Mouse (Mus musculus) central nervous system, embryonic 18 days (tissue): ENCODE data around the gene Spryd3. TPM values are rescaled to one million over a fixed set of nuclear protein-coding genes. Genes with fewer than 3 reads are reported as not detected.

Experiments
- polyA plus RNA-seq: library from polyadenylated mRNA; depleted of rRNA; stranded (reverse); fragments of >200 nt; gene quantifications from 2 replicates; pipeline ENCODE4 v1.2.3, GENCODE M21; 2012; rRNA removed

Spryd3 gene
- polyA plus RNA-seq = 109 and 115 TPM in 2 replicates

GRCm38 (mm10) chr15:102136129-102136758 is at the start of gene Spryd3:
Gene Spryd3 (minus strand): TSS chr15:102136234.

GRCm38 (mm10) chr15:102150301-102151135 is 14.5 kb upstream of the Spryd3 start, which contains the start of gene Soat2:
Gene Soat2 (plus strand): TSS chr15:102150526.

GRCm38 (mm10) chr15:102144274-102144711 is 8.3 kb upstream of the Spryd3 start, which contains the start of gene Igfbp6:
Gene Igfbp6 (plus strand): TSS chr15:102144362.

GRCm38 (mm10) chr15:102100161-102100981 is 35.7 kb downstream of the Spryd3 start, which contains the start of gene Tns2:
Gene Tns2 (plus strand): TSS chr15:102100413.

GRCm38 (mm10) chr15:102073559-102074069 is 62.4 kb downstream of the Spryd3 start, which contains the start of gene Eif4b:
Gene Eif4b (plus strand): TSS chr15:102073773.

Other genes starting within 250 kb of the Spryd3 start
- gene Krt76, start 243.3 kb downstream of the Spryd3 start, polyA plus RNA-seq = 0.05 and 0.06 TPM in 2 replicates
- gene Krt4, start 211.5 kb downstream of the Spryd3 start, polyA plus RNA-seq = not detected in 2 replicates
- 0.21 and 0.37 TPM in 2 replicates for gene Krt79, start 195.9 kb downstream of the Spryd3 start, polyA plus RNA-seq
- gene Krt78, start 181.9 kb downstream of the Spryd3 start, polyA plus RNA-seq = 0.01 and 0.48 TPM in 2 replicates
- 1.5 and 55.6 TPM in 2 replicates for gene Krt8, start 131.8 kb downstream of the Spryd3 start, polyA plus RNA-seq
- gene Krt18, start 108.1 kb downstream of the Spryd3 start, polyA plus RNA-seq = 1.5 and 29.3 TPM in 2 replicates
- gene Eif4b, start 62.5 kb downstream of the Spryd3 start, polyA plus RNA-seq = 142 and 151 TPM in 2 replicates
- 10.8 and 13.8 TPM in 2 replicates for gene Tns2, start 35.8 kb downstream of the Spryd3 start, polyA plus RNA-seq
- gene Igfbp6, start 8.1 kb upstream of the Spryd3 start, polyA plus RNA-seq = 3.3 and 3.5 TPM in 2 replicates
- gene Soat2, start 14.3 kb upstream of the Spryd3 start, polyA plus RNA-seq = 0.13 and 0.15 TPM in 2 replicates
- 75.6 and 75.9 TPM in 2 replicates for gene Zfp740, start 67.0 kb upstream of the Spryd3 start, polyA plus RNA-seq
- 34.7 and 35.6 TPM in 2 replicates for gene Csad, start 68.5 kb upstream of the Spryd3 start, polyA plus RNA-seq
- gene Itgb7, start 95.7 kb upstream of the Spryd3 start, polyA plus RNA-seq = 0.30 and 0.37 TPM in 2 replicates
- 9.8 and 11.0 TPM in 2 replicates for gene Rarg, start 121.3 kb upstream of the Spryd3 start, polyA plus RNA-seq
- gene Gm9918, start 134.3 kb upstream of the Spryd3 start, polyA plus RNA-seq = 0.08 and 0.23 TPM in 2 replicates
- 41.0 and 41.5 TPM in 2 replicates for gene Mfsd5, start 143.2 kb upstream of the Spryd3 start, polyA plus RNA-seq
- gene Espl1, start 160.0 kb upstream of the Spryd3 start, polyA plus RNA-seq = 6.2 and 6.7 TPM in 2 replicates
- gene Pfdn5, start 189.9 kb upstream of the Spryd3 start, polyA plus RNA-seq = 404 and 434 TPM in 2 replicates
- gene Myg1, start 195.5 kb upstream of the Spryd3 start, polyA plus RNA-seq = 96.6 and 99.5 TPM in 2 replicates
- 30.4 and 32.7 TPM in 2 replicates for gene Aaas, start 214.5 kb upstream of the Spryd3 start, polyA plus RNA-seq
- 0.73 and 5.7 TPM in 2 replicates for gene Sp7, start 230.9 kb upstream of the Spryd3 start, polyA plus RNA-seq